Mouse (Mus musculus) spleen, adult 2 months (tissue): Measurements from ENCODE around the gene Ttll13.

Source experiments
- CTCF ChIP-seq: fragments of 200-500 bp; IDR thresholded peaks from 2 replicates; pipeline ENCODE4 v1.5.1; 2011; ENCODE audit warnings: mild to moderate bottlenecking, inconsistent platforms; ENCODE audit not compliant: insufficient read depth, insufficient read length, insufficient replicate concordance; ENCODE audit errors: extremely low read depth
- POLR2A ChIP-seq: fragments of 200-500 bp; IDR thresholded peaks from 2 replicates; pipeline ENCODE4 v1.6.1; 2011; ENCODE audit warnings: low read depth, low read length, inconsistent platforms

DNA sequence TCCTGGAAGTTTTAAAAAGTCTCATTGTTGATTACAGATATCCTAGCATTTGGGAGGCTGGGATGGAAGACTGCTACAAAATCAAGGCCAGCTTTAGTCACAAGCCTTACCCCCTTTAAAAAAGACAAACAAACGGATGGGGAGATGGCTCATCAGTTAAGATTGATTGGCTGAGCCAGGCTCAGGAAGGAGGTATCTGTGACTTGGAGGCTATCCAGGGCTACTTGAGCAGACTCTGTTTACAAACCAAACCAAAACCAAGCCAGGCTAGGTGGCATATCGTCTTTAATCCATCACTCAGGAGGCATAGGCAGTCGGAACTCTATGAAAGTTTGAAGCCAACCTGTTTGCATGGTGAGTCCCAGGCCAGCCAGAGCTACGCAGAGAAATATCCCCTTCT is 4.5 kb upstream of the Ttll13 start:
- TF ChIP-seq CTCF (no peak), POLR2A (no peak)
